Mouse (Mus musculus) sigmoid colon, adult 10 weeks (tissue): ENCODE measurements around the gene Fen1. TPM values are rescaled to one million over a fixed set of nuclear protein-coding genes. Genes with fewer than 3 reads are reported as not detected.

Experiments used
- polyA plus RNA-seq: library from polyadenylated mRNA; stranded (reverse); fragments of 350-450 nt; fragmentation: Illumina TruSeq; extraction: RNeasy Lipid Tissue Mini Kit (QIAGEN cat#74804); gene quantifications from one replicate; pipeline ENCODE4 v1.2.3, GENCODE M21; 2014; ENCODE audit warnings: low read depth, low replicate concordance

Gene Fen1
- 2.0 TPM for polyA plus RNA-seq

GRCm38 (mm10) chr19:10203848-10204615, at the start of gene Fen1, which contains the start of gene Tmem258:
TSS of gene Fen1 (minus strand) at chr19:10204169.
TSS of gene Tmem258 (plus strand) at chr19:10204014.

GRCm38 (mm10) chr19:10240654-10241305, 36.8 kb upstream of the Fen1 start, which contains the start of gene Myrf:
TSS of gene Myrf (minus strand) at chr19:10240748.

DNA sequence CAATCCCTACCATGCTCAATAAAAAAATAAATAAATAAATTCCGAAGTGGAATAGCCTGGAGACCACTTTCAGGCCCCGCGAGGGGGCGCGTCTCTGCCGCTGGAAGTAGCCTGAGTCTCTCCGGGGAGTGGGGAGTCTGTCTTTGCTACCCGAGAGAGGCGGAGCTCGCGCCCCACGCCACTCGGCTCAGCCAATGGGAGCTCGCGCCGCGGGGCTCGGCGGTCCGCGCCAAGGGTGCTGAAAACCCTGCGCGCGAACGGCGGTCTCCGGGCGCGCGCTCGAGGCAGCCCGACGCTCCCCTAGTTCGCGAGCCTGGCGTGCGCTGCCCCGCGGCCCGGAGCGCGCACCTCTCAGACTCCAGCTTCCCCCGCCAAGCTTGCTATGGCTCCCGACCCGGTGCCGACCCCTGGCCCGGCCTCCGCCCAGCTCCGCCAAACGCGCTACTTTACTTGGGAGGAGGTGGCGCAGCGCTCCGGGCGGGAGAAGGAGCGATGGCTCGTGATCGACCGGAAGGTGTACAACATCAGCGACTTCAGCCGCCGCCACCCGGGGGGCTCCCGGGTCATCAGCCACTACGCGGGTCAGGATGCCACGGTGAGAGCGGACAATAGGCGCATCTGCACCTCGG, 21.2 kb downstream of the Fen1 start, which contains the start of gene Fads1:
Gene Fads1 (plus strand): TSS at position 219 of the 629 bp plus-strand sequence.

Other genes starting within 250 kb of the Fen1 start
- gene Fth1, start 223.6 kb downstream of the Fen1 start, polyA plus RNA-seq = 1,452 TPM
- gene Best1, start 202.5 kb downstream of the Fen1 start, polyA plus RNA-seq = 0.35 TPM
- gene Rab3il1, start 202.5 kb downstream of the Fen1 start, polyA plus RNA-seq = 1.1 TPM
- 6.1 TPM for gene Fads3, start 162.6 kb downstream of the Fen1 start, polyA plus RNA-seq
- gene Fads2, start 102.4 kb downstream of the Fen1 start, polyA plus RNA-seq = 41.5 TPM
- 19.7 TPM for gene Fads1, start 21.3 kb downstream of the Fen1 start, polyA plus RNA-seq
- gene Tmem258, start 155 bp downstream of the Fen1 start, polyA plus RNA-seq = 26.1 TPM
- gene Myrf, start 36.6 kb upstream of the Fen1 start, polyA plus RNA-seq = 0.09 TPM
- gene Dagla, start 100.7 kb upstream of the Fen1 start, polyA plus RNA-seq = 0.73 TPM
- gene Syt7, start 184.9 kb upstream of the Fen1 start, polyA plus RNA-seq = 10.9 TPM